Mouse (Mus musculus) ovary, postnatal 14 days (tissue): ENCODE data around the gene Rpl13.

ENCODE experiments used
- DNase-seq: peaks from one replicate; pipeline ENCODE4 v3.0.0; 2022; ENCODE audit warnings: low spot score

The Rpl13 gene

DNA sequence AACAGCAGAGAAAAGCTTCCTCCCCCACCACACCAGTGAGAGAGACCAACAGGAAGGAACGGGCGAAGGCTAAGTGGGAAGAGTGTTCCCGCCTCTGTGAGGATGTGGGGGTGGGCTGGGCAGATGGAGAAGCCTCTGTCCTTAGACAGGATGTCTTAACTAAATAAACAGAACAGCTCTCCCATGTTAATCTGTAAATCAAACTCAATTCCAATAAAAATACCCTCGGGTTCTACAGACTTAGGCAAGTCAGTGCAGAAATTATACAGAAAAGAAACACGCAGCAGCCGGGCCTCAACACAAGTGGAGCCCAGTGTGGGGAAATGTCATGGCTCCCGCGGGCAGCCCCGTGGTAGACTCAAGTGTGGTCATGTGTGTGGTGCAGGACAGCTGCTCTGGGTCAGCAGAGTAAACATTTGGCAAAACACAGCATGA, 48.6 kb downstream of the Rpl13 start:
- DNase-seq, result no peak
